Mouse (Mus musculus) cortical plate, adult 2 months (tissue): ENCODE measurements at regions not wholly inside any gene's neighbourhood (a gene's known extent, or its start where the extent isn't known, plus 50 kb on each side); places are given as distances from the start of the nearest gene placed in this dataset.

ENCODE experiments used
- CTCF ChIP-seq: fragments of 200-500 bp; IDR thresholded peaks from 2 replicates; pipeline ENCODE4 v1.5.1; 2011; ENCODE audit warnings: mild to moderate bottlenecking, control low read depth, low read length; ENCODE audit not compliant: insufficient read depth; ENCODE audit errors: extremely low read depth
- POLR2A ChIP-seq: fragments of 200-500 bp; IDR thresholded peaks from 2 replicates; pipeline ENCODE4 v1.6.1; 2011; ENCODE audit warnings: mild to moderate bottlenecking, low read length, control low read depth; ENCODE audit not compliant: insufficient read depth; ENCODE audit errors: extremely low read depth

- TF ChIP-seq CTCF (no peak), POLR2A (no peak)
Measured at GRCm38 (mm10) chr9:41675656-41676055, 448.4 kb downstream of the Sorl1 start.
